Mouse (Mus musculus) intestine, embryonic 16.5 days (tissue): ENCODE measurements around the gene Tubd1. TPM values are rescaled to one million over a fixed set of nuclear protein-coding genes. Genes with fewer than 3 reads are reported as not detected.
"Not testable (repeated sequence)": the region's sequence is repeated elsewhere in the genome, so short reads cannot be mapped to it uniquely, and the experiment has no call there.

Experiments
- ATAC-seq: fragments of 200-750 bp; cut with Nextera tagmentation; 2 replicates; pipeline ENCODE4 v1.8.0; 2017; ENCODE audit warnings: moderate TSS enrichment, moderate library complexity
- H3K27ac ChIP-seq: fragments of 300-500 bp; sonication (generic); 2 replicates; pipeline ENCODE4 v1.5.1; 2014; ENCODE audit warnings: mild to moderate bottlenecking, low read length
- H3K27me3 ChIP-seq: fragments of 300-500 bp; sonication (generic); replicated peaks from 2 replicates; pipeline ENCODE4 v1.6.1; 2014; ENCODE audit warnings: low read length, control low read depth, mixed read lengths; ENCODE audit not compliant: control insufficient read depth, insufficient read depth
- H3K36me3 ChIP-seq: fragments of 300-500 bp; sonication (generic); 2 replicates; pipeline ENCODE4 v1.6.1; 2014; ENCODE audit warnings: low read length, control low read depth; ENCODE audit not compliant: control insufficient read depth, insufficient read depth
- H3K4me1 ChIP-seq: fragments of 300-500 bp; sonication (generic); 2 replicates; pipeline ENCODE4 v1.6.1; 2014; ENCODE audit warnings: low read length, control low read depth, mixed read lengths; ENCODE audit not compliant: control insufficient read depth, insufficient read depth
- H3K4me2 ChIP-seq: fragments of 300-500 bp; sonication (generic); 2 replicates; pipeline ENCODE4 v1.6.1; 2014; ENCODE audit warnings: low read depth, low read length, control low read depth
- H3K4me3 ChIP-seq: fragments of 300-500 bp; sonication (generic); 2 replicates; pipeline ENCODE4 v1.5.1; 2014; ENCODE audit warnings: mild to moderate bottlenecking, low read length
- H3K9ac ChIP-seq: fragments of 300-500 bp; sonication (generic); 2 replicates; pipeline ENCODE4 v1.6.1; 2014; ENCODE audit warnings: low read depth, low read length
- H3K9me3 ChIP-seq: fragments of 300-500 bp; sonication (generic); 2 replicates; pipeline ENCODE4 v1.6.1; 2016; ENCODE audit warnings: low read length, control low read depth; ENCODE audit not compliant: control insufficient read depth
- WGBS: fragments of 180-500 bp; shearing (Covaris S2); extraction: QIAGEN DNeasy Blood & Tissue Kit; methylation state at CpG from one replicate; pipeline ENCODE4 v1.1.7; 2014; 5-methylcytosine and 5-hydroxymethylcytosine counted together
- polyA plus RNA-seq: library from polyadenylated mRNA; unstranded; fragments of >200 nt; fragmentation: Nextera tagmentation; extraction: Ambion mirVana; gene quantifications from 2 replicates; pipeline ENCODE4 v1.2.1, GENCODE M21; 2015

Gene Tubd1
- polyA plus RNA-seq, 1 experiment from 2014 or later: 11.4 TPM

DNA sequence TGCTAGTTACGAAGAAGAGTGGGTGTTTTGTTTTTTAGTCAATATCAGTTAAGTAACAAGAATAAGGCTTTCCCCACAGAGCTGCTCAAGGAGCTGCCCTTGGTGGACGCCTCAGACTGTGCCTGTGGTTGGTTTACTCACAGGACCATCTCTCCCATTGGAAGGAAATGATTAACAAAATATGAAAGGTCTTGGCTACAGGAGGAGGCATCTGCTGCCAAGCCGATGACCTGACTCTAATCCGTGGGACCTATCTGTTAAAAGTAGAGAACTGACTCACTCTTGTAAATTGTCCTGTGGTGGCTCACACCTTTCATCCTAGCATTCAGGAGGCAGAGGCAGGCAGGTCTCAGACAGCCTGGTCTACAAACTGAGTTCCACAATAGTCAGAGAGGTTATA, 17.3 kb upstream of the Tubd1 start:
- WGBS: 86% methylated on average over 4 of the region's 4 CpGs
- H3K27me3 ChIP-seq: no peaks in the 10 kb centered on the region
- no peak for ATAC-seq
- no peak overlapping the region for H3K27ac ChIP-seq
- H3K9me3 ChIP-seq: no peaks in the 10 kb centered on the region
- H3K4me3 ChIP-seq: no peak overlapping the region
- H3K4me2 ChIP-seq: no peak overlapping the region
- no peaks in the 10 kb centered on the region for H3K4me1 ChIP-seq
- H3K9ac ChIP-seq: no peak overlapping the region
- peaks cover 5% of the 10 kb centered on the region; the same call in 1 of the 2 replicates for H3K36me3 ChIP-seq

DNA sequence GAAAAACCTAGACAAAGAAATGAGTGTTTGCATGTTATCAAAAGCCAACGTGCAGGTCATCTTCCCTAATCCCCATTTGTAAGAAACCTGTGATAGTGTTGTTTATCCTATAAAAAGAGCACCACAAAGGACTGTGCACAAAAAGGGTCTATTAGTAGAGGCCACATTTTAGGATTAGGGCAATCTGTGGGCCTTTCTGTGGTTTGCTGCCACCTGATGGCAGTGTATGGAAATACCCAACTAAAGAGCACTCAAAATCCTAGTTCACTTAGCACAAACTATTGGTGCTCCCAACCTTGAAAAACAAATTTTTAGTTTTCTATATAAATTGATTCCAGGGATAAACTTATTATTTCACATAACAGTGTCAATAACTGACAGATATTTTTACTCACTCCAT, 12.0 kb upstream of the Tubd1 start:
- Histone ChIP-seq H3K27ac (no peak overlapping the region), H3K4me2 (no peak overlapping the region), H3K9me3 (no peaks in the 10 kb centered on the region), H3K4me1 (no peaks in the 10 kb centered on the region), H3K9ac (no peak overlapping the region), H3K36me3 (no peaks in the 10 kb centered on the region), H3K4me3 (no peak overlapping the region), H3K27me3 (no peaks in the 10 kb centered on the region)
- WGBS: 60% methylated on average over 1 of the region's 1 CpGs
- ATAC-seq: no peak

DNA sequence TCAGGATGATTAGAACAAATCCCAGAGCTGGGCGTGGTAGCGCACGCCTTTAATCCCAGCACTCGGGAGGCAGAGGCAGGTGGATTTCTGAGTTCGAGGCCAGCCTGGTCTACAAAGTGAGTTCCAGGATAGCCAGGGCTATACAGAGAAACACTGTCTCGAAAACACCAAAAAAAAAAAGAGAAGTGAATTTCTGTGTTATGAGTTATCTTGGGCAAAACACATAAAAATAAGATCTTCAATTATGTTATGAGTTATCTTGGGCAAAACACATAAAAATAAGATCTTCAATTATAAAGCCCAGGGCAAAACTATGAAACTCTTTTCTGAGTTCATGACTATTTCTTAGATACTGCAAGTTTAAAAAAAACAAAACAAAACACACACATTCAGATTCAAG, 11.5 kb upstream of the Tubd1 start:
- not testable (repeated sequence) for H3K27me3 ChIP-seq, H3K4me1 ChIP-seq, H3K27ac ChIP-seq, H3K4me2 ChIP-seq, H3K9me3 ChIP-seq, H3K9ac ChIP-seq, ATAC-seq, H3K36me3 ChIP-seq, H3K4me3 ChIP-seq
- WGBS: 91% methylated on average over 6 of the region's 6 CpGs

DNA sequence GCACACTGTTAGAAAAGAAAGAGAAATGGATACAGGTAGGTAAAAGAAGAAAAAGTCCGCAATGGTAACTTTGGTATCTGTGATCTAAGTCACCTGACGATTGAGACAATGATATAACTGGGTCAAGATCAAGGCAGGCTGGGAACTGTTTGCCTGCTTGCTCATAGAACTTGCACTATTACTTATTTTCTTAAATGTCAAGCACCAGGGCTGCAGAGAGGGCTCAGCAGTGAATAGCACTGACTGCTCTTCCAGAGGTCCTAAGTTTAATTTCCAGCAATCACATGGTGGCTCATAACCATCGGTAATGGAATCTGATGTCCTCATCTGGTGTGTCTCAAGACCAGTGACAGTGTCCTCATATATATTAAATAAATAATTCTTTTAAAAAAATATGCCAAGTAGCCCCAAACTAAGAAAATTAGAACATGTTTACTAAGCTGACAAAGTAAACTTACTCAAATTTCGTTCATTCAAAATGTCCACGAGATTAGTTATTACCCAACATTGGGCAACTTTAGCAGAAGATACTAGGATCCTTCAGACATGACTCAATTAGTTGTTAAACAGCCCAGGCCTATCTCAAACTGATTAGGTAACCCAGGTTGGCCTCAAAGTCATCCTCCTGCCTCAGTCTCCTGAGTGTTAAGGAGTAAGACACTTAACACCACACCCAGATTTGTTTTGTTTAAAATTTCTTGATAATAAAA, 10.4 kb upstream of the Tubd1 start:
- Histone ChIP-seq H3K9ac (no peak overlapping the region), H3K27me3 (no peaks in the 10 kb centered on the region), H3K4me3 (no peak overlapping the region), H3K36me3 (no peaks in the 10 kb centered on the region), H3K27ac (no peak overlapping the region), H3K4me1 (no peaks in the 10 kb centered on the region), H3K4me2 (no peak overlapping the region), H3K9me3 (no peaks in the 10 kb centered on the region)
- no peak for ATAC-seq
- WGBS: 87% methylated on average over 5 of the region's 5 CpGs

DNA sequence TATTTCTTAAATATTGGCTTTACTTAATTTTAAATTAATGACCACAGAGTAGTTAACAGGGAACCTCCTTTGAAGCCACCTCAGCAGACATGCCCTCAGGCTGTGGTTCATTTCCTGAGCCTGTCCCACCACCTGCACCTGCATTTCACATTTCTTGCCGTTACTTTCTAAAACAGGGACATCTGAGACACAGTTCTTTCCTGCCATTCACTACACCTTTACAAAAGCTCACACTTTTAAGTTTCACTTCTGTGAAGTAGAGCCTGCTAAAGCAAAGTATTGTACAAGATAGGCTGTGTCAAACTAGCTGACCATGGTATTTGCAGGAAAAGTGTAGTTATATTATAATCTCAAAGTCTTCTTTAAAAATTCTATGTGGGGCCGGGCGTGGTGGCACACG, 6.0 kb upstream of the Tubd1 start:
- Histone ChIP-seq H3K36me3 (no peaks in the 10 kb centered on the region), H3K9ac (no peak overlapping the region), H3K27me3 (no peaks in the 10 kb centered on the region), H3K4me1 (peaks cover 8% of the 10 kb centered on the region), H3K4me3 (no peak overlapping the region), H3K4me2 (no peak overlapping the region), H3K9me3 (no peaks in the 10 kb centered on the region), H3K27ac (no peak overlapping the region)
- 93% methylated on average over 4 of the region's 4 CpGs for WGBS
- ATAC-seq: no peak

DNA sequence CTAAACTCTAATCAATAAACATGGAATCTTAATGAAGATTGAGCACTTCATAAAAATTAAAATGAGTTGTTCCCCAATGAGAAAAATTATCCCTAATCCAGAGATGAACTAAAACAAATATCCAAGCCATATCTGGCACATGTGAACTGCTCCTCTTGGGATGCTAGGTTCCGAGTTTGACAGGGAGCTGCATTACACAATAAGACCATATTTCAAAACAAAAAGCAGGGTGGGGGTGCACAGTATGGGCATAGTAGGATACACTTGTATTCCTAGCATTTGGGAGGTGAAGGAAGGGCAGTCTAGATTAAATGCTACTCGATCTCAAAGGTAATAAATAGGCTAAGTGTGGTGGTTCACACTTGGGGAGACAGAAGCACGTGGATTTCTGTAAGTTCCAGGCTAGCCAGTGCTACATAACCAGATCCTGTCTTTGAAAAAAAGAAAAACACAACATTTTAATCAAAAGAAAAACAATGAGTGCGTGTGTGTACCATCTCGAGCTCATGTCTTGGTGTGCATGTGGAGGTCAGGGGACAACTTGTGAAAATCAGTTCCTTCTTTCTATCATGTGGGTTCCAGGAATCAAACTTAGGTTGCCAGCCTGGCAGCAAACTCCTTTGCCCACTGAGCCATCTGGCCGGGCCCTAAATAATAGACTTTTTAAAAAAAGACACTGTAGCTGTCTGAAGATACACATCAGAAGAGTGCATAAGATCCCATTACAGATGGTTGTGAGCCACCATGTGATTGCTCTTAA, 4.9 kb upstream of the Tubd1 start:
- 87% methylated on average over 6 of the region's 6 CpGs for WGBS
- H3K27me3 ChIP-seq: no peaks in the 10 kb centered on the region
- H3K27ac ChIP-seq: no peak overlapping the region
- no peak overlapping the region for H3K4me3 ChIP-seq
- no peaks in the 10 kb centered on the region for H3K36me3 ChIP-seq
- no peaks in the 10 kb centered on the region for H3K9me3 ChIP-seq
- no peak overlapping the region for H3K9ac ChIP-seq
- no peak overlapping the region for H3K4me2 ChIP-seq
- ATAC-seq: no peak
- peaks cover 8% of the 10 kb centered on the region for H3K4me1 ChIP-seq

DNA sequence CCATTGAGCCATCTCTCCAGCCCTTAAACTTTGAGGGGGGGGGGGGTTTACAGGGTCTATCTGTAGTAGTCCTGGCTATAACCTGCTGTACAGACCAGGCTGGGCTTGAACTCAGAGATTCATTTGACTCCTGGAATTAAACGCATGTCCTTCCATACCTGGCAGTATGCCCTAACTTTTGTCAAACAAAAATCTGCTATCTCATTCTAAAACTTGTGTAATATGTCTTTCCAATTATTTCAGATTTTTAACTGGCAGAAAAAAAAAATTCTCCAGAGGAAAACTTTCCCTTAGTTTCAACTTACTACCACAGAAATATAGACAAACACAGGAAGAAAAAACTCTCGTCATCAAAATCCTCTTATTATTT, 4.3 kb upstream of the Tubd1 start:
- WGBS: 81% methylated on average over 2 of the region's 2 CpGs

DNA sequence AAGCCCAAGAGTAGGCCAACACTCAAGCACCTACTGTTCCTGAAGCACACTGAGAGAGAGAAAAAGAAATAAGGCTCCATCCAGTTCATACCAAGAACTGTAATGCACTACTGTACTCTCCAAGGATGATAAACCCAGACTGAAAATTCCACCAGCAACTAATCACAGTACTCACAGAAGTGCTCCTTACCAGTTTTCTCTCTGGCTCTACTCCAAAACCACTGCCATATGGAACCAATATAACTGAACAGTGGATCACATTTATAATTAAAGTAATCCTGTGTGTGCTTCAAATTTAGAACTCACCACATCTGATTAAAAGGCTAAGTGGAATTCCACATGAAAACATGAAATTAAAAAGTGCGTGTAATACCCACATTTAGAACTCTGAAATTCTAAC, 1.9 kb upstream of the Tubd1 start:
- Histone ChIP-seq H3K4me2 (no peak overlapping the region), H3K9ac (no peak overlapping the region), H3K9me3 (no peaks in the 10 kb centered on the region), H3K27ac (no peak overlapping the region), H3K4me1 (peaks cover 13% of the 10 kb centered on the region), H3K36me3 (no peaks in the 10 kb centered on the region), H3K27me3 (no peaks in the 10 kb centered on the region), H3K4me3 (no peak overlapping the region)
- WGBS: 87% methylated on average over 1 of the region's 1 CpGs
- no peak for ATAC-seq

More for the DNA sequence above, 4.3 kb upstream of the Tubd1 start:
- H3K27ac ChIP-seq: no peak overlapping the region
- ATAC-seq: no peak
- H3K4me3 ChIP-seq: no peak overlapping the region
- peaks cover 9% of the 10 kb centered on the region for H3K4me1 ChIP-seq
- no peak overlapping the region for H3K4me2 ChIP-seq
- no peaks in the 10 kb centered on the region for H3K36me3 ChIP-seq
- no peaks in the 10 kb centered on the region for H3K27me3 ChIP-seq
- no peaks in the 10 kb centered on the region for H3K9me3 ChIP-seq
- no peak overlapping the region for H3K9ac ChIP-seq

DNA sequence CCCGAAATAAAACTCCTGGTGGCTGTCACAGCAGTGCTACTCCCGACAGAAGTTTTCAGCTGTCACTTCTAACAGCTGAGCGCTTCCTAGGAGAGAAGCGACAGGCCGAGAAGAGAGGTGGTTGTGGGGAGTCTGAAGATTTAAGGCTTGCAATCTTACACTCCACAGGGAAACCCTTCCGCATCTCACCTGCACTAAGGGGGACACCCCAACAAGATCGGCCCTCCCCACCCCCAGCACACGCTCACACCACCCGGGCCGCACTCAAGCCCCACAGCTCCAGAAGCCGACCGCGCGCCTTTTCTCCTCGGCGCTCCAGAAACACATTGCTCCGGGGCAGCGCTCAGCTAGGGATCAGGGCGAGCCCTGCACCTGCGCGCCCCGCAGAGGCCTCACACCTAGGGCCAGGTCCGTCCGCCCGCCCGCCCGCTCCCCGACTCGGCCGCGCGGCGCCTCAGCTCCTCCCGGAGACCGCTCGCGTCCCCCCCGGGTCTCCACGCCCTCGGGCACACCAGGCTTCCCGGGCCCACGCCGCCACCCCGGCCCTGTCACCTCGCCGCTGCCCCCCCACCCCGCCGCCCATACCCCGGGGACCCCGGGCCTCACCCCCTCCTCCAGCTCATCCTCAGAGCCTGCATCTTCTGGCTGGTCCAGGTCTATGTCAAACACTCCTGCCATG, 692 bp upstream of the Tubd1 start:
- WGBS: under 1% methylated on average over 38 of the region's 50 CpGs
- Histone ChIP-seq H3K4me2 (peak overlapping the region; percentile 73), H3K4me3 (peak overlapping the region; percentile 82), H3K27ac (peak overlapping the region; percentile 90), H3K9me3 (no peaks in the 10 kb centered on the region), H3K27me3 (no peaks in the 10 kb centered on the region), H3K9ac (peak overlapping the region; percentile 99), H3K36me3 (no peaks in the 10 kb centered on the region), H3K4me1 (peaks cover 13% of the 10 kb centered on the region)
- ATAC-seq: peak; percentile 82
